Mouse (Mus musculus) embryonic stem cell, embryonic (primary cell): ENCODE results near the gene Aph1c.
"Not testable (repeated sequence)": the region's sequence is repeated elsewhere in the genome, so short reads cannot be mapped to it uniquely, and the experiment has no call there.

Source experiments
- CTCF ChIA-PET, 4 experiments: fragments of 300-600 bp in 2 of 4; fragments of 350-600 bp in 2 of 4; sonication (Branson Sonifier 250); formaldehyde crosslinking; loops; one replicate each; lab custom pipeline; 2022; ENCODE audit warnings: inconsistent platforms in 2 of 4; lab: Charles Lee
- POLR2A ChIA-PET, 4 experiments: fragments of 300-600 bp in 2 of 4; fragments of 350-600 bp in 2 of 4; sonication (Branson Sonifier 250); formaldehyde crosslinking; loops; one replicate each; lab custom pipeline; 2022; ENCODE audit warnings: antibody characterized with exemption in 4 of 4, inconsistent platforms in 1 of 4; lab: Charles Lee

The Aph1c gene

GRCm38 (mm10) chr9:66855865-66856264 lies 21.3 kb upstream of the Aph1c start:
- ChIA-PET POLR2A (interaction anchor here in 3 of 4 experiments (0.6 to 1.6 kb wide), 4 partner anchors 18 to 124 kb away, joined by 3 to 6 read pairs (median 4); partner anchors contain the start of gene Aph1c (in 1 of the 3)), CTCF (interaction anchor here in 2 of 4 experiments (0.6 to 1.0 kb wide), 3 partner anchors 27 to 585 kb away, joined by 3 to 5 read pairs (median 3); no protein-coding TSS in a partner anchor)

- CTCF ChIA-PET = interaction anchor here in 1 of 4 experiments (0.7 kb wide), 1 partner anchor 859 kb away, joined by 3 read pairs; no protein-coding TSS in a partner anchor
- POLR2A ChIA-PET = no interaction called here
Observed at GRCm38 (mm10) chr9:66852592-66852991, 18.1 kb upstream of the Aph1c start.

GRCm38 (mm10) chr9:66850966-66851365 lies 16.4 kb upstream of the Aph1c start:
- ChIA-PET POLR2A (no interaction called here), CTCF (no interaction called here)

DNA sequence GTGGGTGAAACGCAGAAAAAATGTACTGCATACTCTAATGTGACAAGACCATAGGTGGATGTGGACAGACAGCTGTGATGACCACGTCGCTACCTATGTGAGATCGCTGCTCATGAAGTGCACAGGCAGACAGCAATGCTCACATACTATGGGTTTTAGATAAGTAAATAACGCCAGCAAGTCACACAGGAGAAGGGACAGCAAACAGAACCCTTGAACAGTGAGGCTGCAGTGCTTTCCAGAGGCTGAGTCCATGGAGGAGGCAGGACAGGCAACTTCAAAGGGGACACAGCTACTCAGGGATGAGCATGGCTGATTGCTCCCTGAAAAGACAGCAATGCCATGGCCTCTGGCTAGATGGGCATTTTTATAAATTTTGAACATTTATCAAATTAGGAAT lies 12.3 kb upstream of the Aph1c start:
- POLR2A ChIA-PET = interaction anchor here in 1 of 4 experiments (0.7 kb wide), 1 partner anchor 12 kb away, joined by 3 read pairs; the partner anchor contains the start of gene Aph1c
- CTCF ChIA-PET = no interaction called here

DNA sequence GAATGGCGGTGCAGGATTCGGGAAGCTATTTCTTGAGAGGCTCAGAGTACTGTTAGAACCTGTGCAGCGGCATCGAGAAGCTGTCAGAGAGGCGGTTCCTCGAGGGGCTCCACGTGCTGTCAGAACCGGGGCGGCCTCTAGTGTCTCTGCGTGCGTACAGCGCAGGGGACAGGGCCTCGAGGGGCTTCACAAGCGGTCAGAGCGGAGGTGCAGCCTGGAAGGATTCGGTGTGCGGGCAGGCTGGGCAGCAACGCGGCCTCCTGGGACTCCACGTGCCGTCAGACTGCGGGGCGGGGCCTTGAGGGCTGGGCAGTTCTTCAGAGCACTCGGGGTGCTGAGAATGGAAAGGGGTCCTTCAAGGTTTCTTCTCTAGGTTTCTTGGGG lies 563 bp upstream of the Aph1c start:
- POLR2A ChIA-PET = interaction anchor here in 3 of 4 experiments (0.8 to 3.3 kb wide), 25 partner anchors 9 to 1236 kb away, joined by 3 to 19 read pairs (median 4); partner anchors contain the start of genes Aph1b (in 3 of the 3), Ciao2a (in 1 of the 3), Fbxl22 (in 1 of the 3) and Lactb (in 1 of the 3)

DNA sequence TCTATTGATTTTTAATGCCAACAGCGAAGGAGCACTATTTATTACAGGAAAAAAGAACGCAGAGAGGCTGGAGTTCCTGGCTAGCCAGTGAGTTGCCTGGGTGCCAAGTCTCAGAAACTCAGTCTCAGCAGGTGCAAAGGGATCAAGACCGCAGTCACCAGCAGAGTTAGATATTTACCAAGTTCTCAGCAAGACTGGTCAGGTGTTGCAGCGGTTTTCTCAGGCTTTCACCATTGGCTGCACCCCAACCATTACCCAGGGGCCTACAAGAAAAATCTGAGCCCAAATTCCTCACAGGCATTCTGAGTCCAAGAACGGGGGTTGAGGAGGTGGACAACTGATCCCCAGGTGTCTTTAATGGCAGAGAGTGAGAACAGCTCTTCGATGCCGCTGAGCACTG lies 675 bp downstream of the Aph1c start:
- ChIA-PET POLR2A (interaction anchor here in 2 of 4 experiments (0.6 to 3.3 kb wide), 4 partner anchors 8 to 321 kb away, joined by 3 to 19 read pairs (median 11); partner anchors contain the start of genes Aph1b (in 2 of the 2) and Fbxl22 (in 1 of the 2)), CTCF (interaction anchor here in 1 of 4 experiments (1.4 kb wide), 1 partner anchor 676 kb away, joined by 4 read pairs; the partner anchor contains the start of gene Dapk2)

More for the DNA sequence above, 563 bp upstream of the Aph1c start:
- CTCF ChIA-PET = interaction anchor here in 3 of 4 experiments (0.6 to 1.6 kb wide), 14 partner anchors 9 to 1236 kb away, joined by 3 to 7 read pairs (median 4); partner anchors contain the start of genes Aph1b (in 1 of the 3) and Dapk2 (in 1 of the 3)

DNA sequence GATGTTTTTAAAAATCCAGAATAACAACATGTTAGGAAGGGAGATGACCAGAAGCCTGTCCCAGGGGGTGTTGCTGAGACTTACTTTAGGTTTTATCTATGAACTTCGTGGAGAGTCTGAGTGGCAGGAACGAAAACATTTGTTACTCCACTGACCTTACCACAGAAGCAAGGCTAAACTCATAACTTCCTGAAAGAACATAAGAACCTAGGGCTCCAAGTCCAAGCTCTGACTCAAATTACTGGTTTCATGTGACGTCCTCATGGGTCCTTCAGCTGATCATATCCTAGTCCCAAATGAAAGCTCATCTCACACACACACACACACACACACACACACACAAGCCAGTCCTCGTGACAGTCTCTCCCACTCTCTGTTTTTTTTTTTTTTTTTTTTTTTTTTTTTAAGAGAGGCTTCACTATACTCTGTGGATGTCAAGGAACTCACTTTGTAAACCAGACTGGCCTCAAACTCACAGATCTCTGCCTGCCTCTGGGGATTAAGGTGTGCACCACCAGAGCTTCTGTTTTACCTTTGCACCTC lies 2.1 kb downstream of the Aph1c start:
- CTCF ChIA-PET = no interaction called here
- POLR2A ChIA-PET = interaction anchor here in 1 of 4 experiments (0.6 to 0.7 kb wide), 2 partner anchors 37 to 52 kb away, joined by 3 to 5 read pairs; partner anchors contain the start of gene Aph1b

DNA sequence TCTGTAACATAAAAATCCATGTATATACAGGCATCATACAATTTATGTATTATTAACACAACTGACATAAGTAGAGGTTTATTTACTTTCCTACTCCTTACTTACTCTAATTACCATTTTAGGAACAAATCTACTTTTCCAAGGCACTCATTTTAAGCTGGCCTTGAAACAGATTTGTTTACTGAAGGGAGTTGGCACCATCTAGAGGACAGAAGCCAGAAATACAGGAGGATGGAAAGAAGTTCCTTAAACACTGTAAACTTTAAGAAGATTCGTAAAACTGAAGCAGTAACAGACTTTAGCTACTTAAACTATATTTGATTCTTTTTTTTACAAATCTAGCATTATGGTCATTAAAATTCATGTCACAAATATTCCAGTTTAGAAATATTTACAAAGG lies 8.5 kb downstream of the Aph1c start:
- ChIA-PET CTCF (interaction anchor here in 3 of 4 experiments (0.5 to 1.5 kb wide), 27 partner anchors 9 to 690 kb away, joined by 3 to 15 read pairs (median 3); partner anchors contain the start of genes Aph1b (in 1 of the 3), Dapk2 (in 1 of the 3) and Fbxl22 (in 1 of the 3)), POLR2A (interaction anchor here in 3 of 4 experiments (0.6 to 1.3 kb wide), 7 partner anchors 8 to 735 kb away, joined by 3 to 5 read pairs (median 3); partner anchors contain the start of gene Aph1b (in 1 of the 3))

GRCm38 (mm10) chr9:66822255-66822654 lies 12.3 kb downstream of the Aph1c start:
- POLR2A ChIA-PET = interaction anchor here in 1 of 4 experiments (0.6 kb wide), 1 partner anchor 38 kb away, joined by 3 read pairs; no protein-coding TSS in a partner anchor
- CTCF ChIA-PET = interaction anchor here in 3 of 4 experiments (0.7 to 1.1 kb wide), 4 partner anchors 13 to 176 kb away, joined by 3 to 19 read pairs (median 5); no protein-coding TSS in a partner anchor

DNA sequence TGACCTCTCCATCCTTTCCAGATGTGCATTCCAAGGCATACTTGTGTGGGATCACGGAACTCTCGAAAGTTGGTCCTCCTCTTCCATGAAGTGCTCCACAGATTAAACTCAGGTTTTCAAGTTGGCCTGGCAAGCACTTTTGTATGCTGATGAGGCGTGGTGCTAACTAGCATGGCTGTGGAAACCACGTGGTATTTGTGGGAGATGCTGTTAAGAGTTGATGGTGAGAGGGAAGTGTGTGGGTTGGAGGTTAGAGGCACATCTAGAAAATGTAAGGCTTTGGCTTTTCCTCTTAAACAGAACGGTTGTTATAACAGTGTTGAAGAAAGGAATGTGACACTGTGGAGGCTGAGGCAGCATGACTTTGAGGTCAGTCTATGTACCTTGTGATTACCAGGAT lies 13.5 kb downstream of the Aph1c start:
- ChIA-PET POLR2A (no interaction called here), CTCF (no interaction called here)

DNA sequence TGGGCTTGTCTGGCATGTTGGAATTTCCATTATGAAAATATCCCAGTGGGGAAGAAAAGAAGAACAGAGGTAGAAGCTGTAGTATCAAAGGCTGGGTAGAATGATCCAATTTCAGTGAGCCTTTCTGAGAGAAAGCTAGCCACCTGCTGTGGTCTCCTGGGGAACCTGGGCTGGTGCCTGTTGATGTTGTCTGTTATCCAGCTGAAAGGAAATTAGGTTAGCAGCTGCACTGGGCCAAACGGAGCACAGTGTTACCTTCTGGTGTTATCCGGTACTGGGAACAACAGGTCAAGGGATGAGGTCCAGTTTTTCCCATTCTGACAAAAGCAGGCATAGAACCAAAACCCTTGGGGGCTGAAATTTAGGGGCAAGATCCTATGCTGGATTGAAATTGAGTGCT lies 21.1 kb downstream of the Aph1c start:
- POLR2A ChIA-PET = interaction anchor here in 1 of 4 experiments (0.6 kb wide), 1 partner anchor 214 kb away, joined by 5 read pairs; no protein-coding TSS in a partner anchor
- CTCF ChIA-PET = interaction anchor here in 1 of 4 experiments (0.7 kb wide), 1 partner anchor 529 kb away, joined by 3 read pairs; no protein-coding TSS in a partner anchor

- POLR2A ChIA-PET = interaction anchor here in 1 of 4 experiments (0.6 to 1.2 kb wide), 2 partner anchors 121 to 214 kb away, joined by 3 to 5 read pairs; no protein-coding TSS in a partner anchor
- CTCF ChIA-PET = not testable (repeated sequence)
Observed at GRCm38 (mm10) chr9:66805951-66806350, 28.6 kb downstream of the Aph1c start.

GRCm38 (mm10) chr9:66801947-66802346 lies 32.6 kb downstream of the Aph1c start:
- POLR2A ChIA-PET = interaction anchor here in 3 of 4 experiments (0.6 to 1.9 kb wide), 10 partner anchors 9 to 691 kb away, joined by 3 to 5 read pairs (median 4); partner anchors contain the start of gene Fbxl22 (in 1 of the 3)
- CTCF ChIA-PET = interaction anchor here (0.6 to 1.8 kb wide), 12 partner anchors 14 to 514 kb away, joined by 3 to 7 read pairs (median 4); no protein-coding TSS in a partner anchor

DNA sequence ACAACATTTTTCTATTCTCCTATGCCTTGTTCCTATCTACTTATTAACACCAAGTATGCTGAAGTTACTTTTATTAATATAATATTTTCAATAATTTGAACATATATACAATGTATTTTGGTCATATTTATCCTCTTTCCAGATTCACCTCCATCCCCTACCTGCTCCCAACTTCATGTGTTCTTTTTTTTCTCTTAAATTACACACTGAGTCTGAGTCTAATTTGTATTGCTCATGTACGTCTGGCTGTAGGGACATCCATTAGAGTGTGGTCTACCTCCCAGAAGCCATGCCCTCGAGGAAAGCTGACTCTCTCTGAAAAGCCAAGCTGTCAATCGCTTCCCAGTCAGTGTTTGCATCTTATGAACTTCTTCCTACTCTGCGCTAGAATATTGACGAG lies 37.8 kb downstream of the Aph1c start, which contains the start of gene Gm10647:
TSS of gene Gm10647 (plus strand) at position 301 of the 400 bp plus-strand sequence.
- CTCF ChIA-PET = interaction anchor here in 1 of 4 experiments (0.6 kb wide), 1 partner anchor 1641 kb away, joined by 4 read pairs; no protein-coding TSS in a partner anchor
- POLR2A ChIA-PET = interaction anchor here in 1 of 4 experiments (2.1 kb wide), 1 partner anchor 149 kb away, joined by 13 read pairs; the partner anchor contains the start of gene Rps27l

DNA sequence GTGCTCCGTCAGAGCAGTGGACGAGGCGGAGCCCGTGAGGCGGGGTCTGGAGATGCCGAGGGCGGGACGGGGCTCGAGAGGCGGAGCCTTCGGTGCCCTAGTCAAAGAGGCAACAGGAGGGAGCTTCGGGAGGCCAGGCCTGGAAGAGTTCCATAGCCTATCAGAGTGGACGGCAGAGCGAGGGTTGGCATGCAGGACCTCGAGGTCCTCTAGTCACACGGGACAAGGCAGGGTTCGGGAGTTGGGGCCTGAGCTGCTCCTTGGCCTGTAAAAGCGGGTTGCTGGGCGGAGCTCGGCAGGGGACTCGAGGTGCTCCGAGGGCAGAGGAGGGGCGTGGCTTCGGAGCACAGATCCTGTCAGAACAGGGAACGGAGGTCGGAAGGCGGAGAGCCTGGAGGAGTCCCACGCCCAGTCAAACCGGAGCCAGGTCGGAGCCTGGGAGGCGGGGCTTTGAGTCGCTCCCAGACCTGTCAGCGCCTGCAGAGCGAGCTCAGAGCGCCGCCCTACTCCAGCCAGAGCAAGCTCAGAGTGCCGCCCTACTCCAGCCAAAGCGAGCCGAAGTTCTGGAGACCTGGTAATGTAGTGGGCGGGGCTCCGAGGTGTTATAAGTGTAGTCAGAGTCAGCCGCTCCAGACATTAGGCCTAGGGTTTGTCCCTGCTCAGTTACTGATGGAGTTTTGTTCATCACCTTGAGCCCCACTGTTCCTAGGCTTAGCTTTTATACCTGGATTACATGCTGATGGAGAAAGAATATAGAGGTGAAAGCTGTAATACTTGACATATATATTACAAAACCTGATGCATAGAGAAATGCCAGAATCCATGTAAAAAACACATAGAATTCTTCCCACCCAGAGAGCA lies 38.8 kb downstream of the Aph1c start, which contains the start of gene Aph1b:
TSS of gene Aph1b (minus strand) at position 27 of the 861 bp plus-strand sequence.
- ChIA-PET POLR2A (interaction anchor here (0.5 to 2.3 kb wide), 42 partner anchors 11 to 1534 kb away, joined by 3 to 30 read pairs (median 4); partner anchors contain the start of genes Aph1c (in 3 of the 4), Rps27l (in 2 of the 4), C2cd4b (in 1 of the 4) and Fbxl22 (in 1 of the 4)), CTCF (interaction anchor here in 3 of 4 experiments (0.6 to 1.7 kb wide), 18 partner anchors 8 to 638 kb away, joined by 3 to 12 read pairs (median 4); partner anchors contain the start of genes Fbxl22 (in 2 of the 3) and Dapk2 (in 1 of the 3))

- POLR2A ChIA-PET = interaction anchor here in 3 of 4 experiments (0.5 to 2.3 kb wide), 29 partner anchors 10 to 965 kb away, joined by 3 to 30 read pairs (median 4); partner anchors contain the start of genes Aph1c (in 3 of the 3), Rps27l (in 2 of the 3), C2cd4b (in 1 of the 3) and Fbxl22 (in 1 of the 3)
Observed at GRCm38 (mm10) chr9:66794629-66795463, 39.7 kb downstream of the Aph1c start.

More at GRCm38 (mm10) chr9:66794629-66795463, 39.7 kb downstream of the Aph1c start:
- CTCF ChIA-PET = interaction anchor here in 3 of 4 experiments (0.6 to 1.7 kb wide), 12 partner anchors 27 to 511 kb away, joined by 3 to 12 read pairs (median 4); partner anchors contain the start of gene Fbxl22 (in 1 of the 3)
